Mouse (Mus musculus): ENCODE data around the gene Hist1h2af. TPM values are rescaled to one million over a fixed set of nuclear protein-coding genes. Genes with fewer than 3 reads are reported as not detected.
"Not testable (repeated sequence)": the region's sequence is repeated elsewhere in the genome, so short reads cannot be mapped to it uniquely, and the experiment has no call there.

Gene Hist1h2af
- polyA plus RNA-seq (2016; fragmentation: Nextera tagmentation; extraction: Ambion mirVana): 4.8 and 5.5 TPM in 2 replicates

DNA sequence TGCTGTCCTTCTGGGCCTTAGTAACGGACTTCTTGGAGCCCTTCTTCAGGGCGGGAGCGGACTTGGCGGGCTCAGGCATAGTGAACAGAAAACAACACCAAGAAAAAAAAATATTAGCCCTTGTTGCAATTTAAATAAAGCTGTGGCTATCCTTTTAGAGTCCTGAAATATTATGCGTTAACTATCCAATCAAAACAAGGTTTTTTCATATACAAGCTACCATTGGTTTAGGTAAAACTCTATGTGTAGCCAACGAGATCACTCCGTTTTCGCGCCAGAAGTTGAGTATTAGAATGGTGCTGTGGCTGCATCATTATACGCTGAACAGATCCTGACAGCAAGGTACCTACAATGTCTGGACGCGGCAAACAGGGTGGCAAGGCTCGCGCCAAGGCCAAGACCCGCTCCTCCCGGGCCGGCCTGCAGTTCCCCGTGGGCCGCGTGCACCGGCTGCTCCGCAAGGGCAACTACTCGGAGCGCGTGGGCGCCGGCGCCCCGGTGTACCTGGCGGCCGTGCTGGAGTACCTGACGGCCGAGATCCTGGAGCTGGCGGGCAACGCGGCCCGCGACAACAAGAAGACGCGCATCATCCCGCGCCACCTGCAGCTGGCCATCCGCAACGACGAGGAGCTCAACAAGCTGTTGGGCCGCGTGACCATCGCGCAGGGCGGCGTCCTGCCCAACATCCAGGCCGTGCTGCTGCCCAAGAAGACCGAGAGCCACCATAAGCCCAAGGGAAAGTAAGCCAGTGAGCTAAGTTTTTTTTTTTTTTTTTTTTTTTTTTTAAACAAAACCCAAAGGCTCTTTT, at the start of gene Hist1h2af:
Gene Hist1h2af (plus strand): TSS at position 347 of the 808 bp plus-strand sequence.
- H3K36me3 ChIP-seq (replicated peaks); H3K9me3 ChIP-seq; H3K27me3 ChIP-seq (replicated peaks; ENCODE audit: low read depth, poor library complexity, severe bottlenecking): not testable (repeated sequence)
- peak; percentile 84 for DNase-seq (ENCODE audit: low spot score)
- peaks cover 43% of the 10 kb centered on the region for H3K4me1 ChIP-seq
- under 1% methylated on average over 33 of the region's 53 CpGs for WGBS
- H3K27ac ChIP-seq (replicated peaks): peak within 1 kb of the TSS; percentile 94
- peak within 1 kb of the TSS; percentile 60 for H3K4me3 ChIP-seq

DNA sequence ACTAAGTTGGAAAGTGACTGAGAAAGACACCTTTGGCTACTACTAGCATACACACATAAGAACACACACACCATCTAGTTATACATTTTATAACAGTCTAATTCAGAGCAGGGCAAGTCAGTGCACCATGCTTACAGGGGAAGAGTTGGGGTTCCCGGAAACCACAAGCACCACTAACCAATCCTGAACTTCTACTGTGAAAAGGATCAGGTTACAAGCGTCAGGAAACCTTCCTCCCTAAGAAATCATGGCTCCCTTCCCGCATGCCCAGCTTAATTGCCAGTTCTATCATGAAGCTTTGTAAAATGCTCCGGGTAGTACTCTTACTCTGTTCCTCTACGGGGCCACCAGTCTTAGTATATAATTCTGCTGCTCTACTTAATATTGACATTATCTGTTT, 48.4 kb upstream of the Hist1h2af start:
- Histone ChIP-seq H3K27ac (replicated peaks) (no peak overlapping the region), H3K27me3 (replicated peaks; ENCODE audit: low read depth, poor library complexity, severe bottlenecking) (0 out of 2 replicates have a peak, but pooled peaks cover 8% of the 10 kb centered on the region), H3K36me3 (replicated peaks) (no peaks in the 10 kb centered on the region), H3K4me1 (peaks cover 21% of the 10 kb centered on the region), H3K9me3 (no peaks in the 10 kb centered on the region), H3K4me3 (no peak overlapping the region)
- WGBS: 46% methylated on average over 5 of the region's 5 CpGs
- DNase-seq (ENCODE audit: low spot score): no peak

DNA sequence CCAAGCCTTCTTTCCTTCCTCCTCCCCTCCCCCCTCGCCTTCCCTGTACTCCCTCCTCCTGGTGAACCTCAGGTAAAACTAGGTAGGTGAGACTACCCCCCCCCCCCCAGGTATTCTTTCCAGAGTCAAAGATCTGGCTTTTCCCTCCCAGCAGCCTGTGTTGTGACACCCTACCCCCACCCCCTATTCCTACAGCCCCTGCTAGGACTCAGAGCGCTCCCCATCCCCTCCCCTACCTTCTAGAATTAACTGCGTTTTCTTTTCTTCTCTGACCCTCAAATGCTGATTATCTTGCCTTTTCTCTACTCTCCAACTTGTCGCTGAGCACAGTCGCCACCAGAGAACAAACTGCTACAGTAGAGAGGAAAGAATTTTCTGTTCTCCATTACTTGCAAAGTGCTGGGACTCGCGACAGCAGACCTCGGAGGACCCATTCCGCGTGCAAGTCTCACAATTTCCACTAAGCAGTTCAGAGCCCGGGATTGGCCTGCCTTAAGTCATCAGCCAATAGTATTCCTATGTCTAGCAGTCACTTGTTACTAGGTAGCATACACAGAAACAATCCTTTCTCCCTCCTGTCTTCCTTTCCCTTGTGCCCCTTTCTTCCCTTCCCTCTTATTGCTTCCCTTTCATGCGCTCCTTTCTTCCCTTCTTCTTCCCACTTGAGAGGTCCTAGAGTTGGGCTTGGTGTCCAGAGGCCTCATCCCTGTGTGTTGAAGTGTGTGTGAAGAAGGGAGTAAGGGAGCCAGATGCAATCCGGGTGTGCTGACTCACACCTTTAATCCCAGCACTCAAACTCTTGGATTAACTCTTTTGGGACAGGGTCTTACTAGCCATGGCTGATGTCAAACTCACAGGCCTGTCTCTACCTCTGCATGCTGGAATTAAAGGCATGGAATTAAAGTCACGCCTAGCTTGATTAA, 45.0 kb upstream of the Hist1h2af start, which contains the start of gene Btn2a2:
Gene Btn2a2 (minus strand): TSS at position 458 of the 923 bp plus-strand sequence.
- no peaks in the 10 kb centered on the region for H3K36me3 ChIP-seq (replicated peaks)
- H3K4me3 ChIP-seq: peak within 1 kb of the TSS; percentile 59
- 5% methylated on average over 14 of the region's 14 CpGs for WGBS
- H3K27me3 ChIP-seq (replicated peaks; ENCODE audit: low read depth, poor library complexity, severe bottlenecking): peaks cover 16% of the 10 kb centered on the region
- peak; percentile 79 for DNase-seq (ENCODE audit: low spot score)
- H3K27ac ChIP-seq (replicated peaks): peak within 1 kb of the TSS; percentile 72
- H3K9me3 ChIP-seq: no peaks in the 10 kb centered on the region
- H3K4me1 ChIP-seq: peaks cover 25% of the 10 kb centered on the region

DNA sequence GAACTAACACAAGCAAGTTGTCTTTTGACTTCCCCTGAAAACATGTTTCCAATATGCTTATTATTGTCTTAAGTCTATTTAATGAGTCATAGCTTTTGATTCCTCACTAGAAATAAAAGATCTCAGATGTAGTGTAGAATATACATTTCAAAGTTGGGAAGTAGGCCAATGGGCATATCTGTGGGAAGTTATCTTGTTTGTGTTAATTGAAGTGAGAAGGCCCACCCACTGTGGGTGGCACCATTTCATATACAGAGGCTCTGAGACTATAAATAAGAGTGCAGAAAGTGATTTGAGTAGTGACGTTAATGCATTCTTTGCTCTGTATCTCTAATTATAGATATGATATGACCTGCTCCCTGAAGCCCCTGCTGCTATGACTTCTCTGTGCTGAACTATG, 42.8 kb upstream of the Hist1h2af start:
- H3K27ac ChIP-seq (replicated peaks): no peak overlapping the region
- 69% methylated on average over 1 of the region's 1 CpGs for WGBS
- DNase-seq (ENCODE audit: low spot score): no peak
- H3K36me3 ChIP-seq (replicated peaks): no peaks in the 10 kb centered on the region
- no peak overlapping the region for H3K4me3 ChIP-seq
- no peaks in the 10 kb centered on the region for H3K9me3 ChIP-seq
- peaks cover 16% of the 10 kb centered on the region for H3K27me3 ChIP-seq (replicated peaks; ENCODE audit: low read depth, poor library complexity, severe bottlenecking)
- H3K4me1 ChIP-seq: peaks cover 18% of the 10 kb centered on the region

DNA sequence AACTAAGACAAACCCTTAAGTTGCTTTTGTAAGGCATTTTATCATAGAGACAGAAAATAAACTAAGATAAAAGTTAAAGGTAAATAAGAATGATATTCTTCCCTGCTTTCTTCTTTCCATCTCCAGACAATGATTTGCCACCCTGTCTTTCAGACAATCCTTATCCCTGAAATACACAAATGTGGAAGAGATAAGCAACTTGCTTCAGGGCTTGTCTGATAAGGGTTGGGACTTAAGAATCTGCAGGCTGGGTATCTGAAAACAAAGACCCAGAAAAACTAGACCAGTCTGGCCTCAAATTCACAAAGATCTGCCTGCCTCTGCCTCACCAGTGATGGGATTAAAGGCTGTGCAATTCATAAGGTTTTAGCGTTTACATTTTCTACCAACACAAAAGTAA, 42.4 kb upstream of the Hist1h2af start:
- Histone ChIP-seq H3K27me3 (replicated peaks; ENCODE audit: low read depth, poor library complexity, severe bottlenecking) (peaks cover 16% of the 10 kb centered on the region), H3K9me3 (no peaks in the 10 kb centered on the region), H3K4me1 (peaks cover 18% of the 10 kb centered on the region), H3K27ac (replicated peaks) (no peak overlapping the region), H3K4me3 (no peak overlapping the region), H3K36me3 (replicated peaks) (no peaks in the 10 kb centered on the region)
- no peak for DNase-seq (ENCODE audit: low spot score)
- WGBS: 14% methylated on average over 1 of the region's 1 CpGs

DNA sequence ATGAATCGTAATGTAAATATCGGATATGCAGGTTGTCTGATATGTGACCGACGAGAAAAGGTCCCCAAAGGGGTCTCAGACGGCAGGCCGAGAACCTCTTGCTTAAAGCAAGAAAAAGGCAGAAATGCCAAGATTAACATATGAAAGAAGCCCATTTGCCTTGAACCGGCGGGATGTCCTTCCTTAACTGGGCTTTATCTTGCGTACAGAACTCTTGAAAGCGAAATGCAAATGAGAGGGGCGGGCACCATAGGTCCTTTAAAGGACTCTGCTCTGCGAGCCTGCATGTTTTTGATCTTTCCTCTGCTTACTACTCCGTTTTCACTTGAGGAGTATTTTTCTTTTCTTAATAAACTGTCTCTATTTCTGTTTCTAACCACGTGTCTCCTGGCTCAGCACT, 41.7 kb upstream of the Hist1h2af start:
- Histone ChIP-seq H3K4me3 (peak overlapping the region; percentile 51), H3K4me1 (peaks cover 19% of the 10 kb centered on the region), H3K36me3 (replicated peaks) (no peaks in the 10 kb centered on the region), H3K27me3 (replicated peaks; ENCODE audit: low read depth, poor library complexity, severe bottlenecking) (peaks cover 16% of the 10 kb centered on the region), H3K9me3 (no peaks in the 10 kb centered on the region), H3K27ac (replicated peaks) (no peak overlapping the region)
- WGBS: 6% methylated on average over 14 of the region's 14 CpGs
- no peak for DNase-seq (ENCODE audit: low spot score)

DNA sequence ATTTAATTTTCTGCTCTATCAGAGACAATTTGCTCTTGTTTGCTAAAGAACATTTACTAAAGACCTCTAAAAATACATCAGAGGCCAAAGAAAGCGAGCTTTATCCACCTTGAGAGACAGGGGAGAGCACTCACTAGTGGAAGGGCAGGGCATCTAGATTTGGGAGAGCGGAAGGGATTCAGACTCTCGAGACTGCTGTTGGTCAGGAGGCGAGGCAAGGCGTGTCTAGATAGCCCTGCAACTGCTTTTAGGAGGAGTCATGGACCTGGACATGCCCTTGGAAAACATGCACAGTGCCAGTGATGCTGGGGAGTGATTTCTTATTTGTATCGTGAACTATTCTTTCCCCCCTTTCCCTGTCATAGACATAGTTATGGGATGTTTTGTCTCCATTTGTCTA, 38.2 kb upstream of the Hist1h2af start:
- WGBS: 73% methylated on average over 6 of the region's 6 CpGs
- H3K27me3 ChIP-seq (replicated peaks; ENCODE audit: low read depth, poor library complexity, severe bottlenecking): peaks cover 8% of the 10 kb centered on the region

DNA sequence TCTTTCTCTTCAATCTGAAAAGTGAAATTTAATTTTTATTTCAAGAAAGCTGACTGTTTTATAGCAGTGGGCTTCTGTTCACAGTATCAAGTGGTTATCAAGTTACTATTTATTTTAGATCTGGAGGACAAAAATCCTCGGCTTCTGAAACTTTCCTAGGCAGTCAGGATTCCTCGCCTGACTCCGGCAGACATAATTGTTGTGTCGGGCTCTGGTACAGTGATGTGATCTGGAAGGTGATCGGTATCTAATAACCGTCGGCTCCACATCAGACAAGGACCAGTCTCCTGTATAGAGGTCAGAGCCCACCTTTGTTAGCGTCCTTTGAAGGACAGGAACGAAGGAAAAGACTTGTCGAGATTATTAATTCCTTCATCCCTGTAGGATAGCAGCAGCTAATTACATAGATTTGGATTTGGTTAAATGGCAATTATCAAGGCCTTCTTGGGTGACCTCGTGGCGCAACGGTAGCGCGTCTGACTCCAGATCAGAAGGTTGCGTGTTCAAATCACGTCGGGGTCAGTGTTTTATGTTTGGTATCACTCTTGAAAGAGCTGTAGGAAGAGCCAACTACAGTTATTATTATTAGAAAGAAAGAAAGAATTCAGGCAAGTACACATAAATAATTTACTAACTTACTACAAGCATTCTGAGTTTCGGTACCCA, 35.9 kb upstream of the Hist1h2af start:
- Histone ChIP-seq H3K27ac (replicated peaks) (no peak overlapping the region), H3K4me1 (peaks cover 41% of the 10 kb centered on the region), H3K27me3 (replicated peaks; ENCODE audit: low read depth, poor library complexity, severe bottlenecking) (peaks cover 2% of the 10 kb centered on the region), H3K36me3 (replicated peaks) (no peaks in the 10 kb centered on the region), H3K9me3 (no peaks in the 10 kb centered on the region), H3K4me3 (peak overlapping the region; percentile 56)
- DNase-seq (ENCODE audit: low spot score): peak; percentile 76
- under 1% methylated on average over 19 of the region's 19 CpGs for WGBS

More for the DNA sequence above, 38.2 kb upstream of the Hist1h2af start:
- Histone ChIP-seq H3K27ac (replicated peaks) (no peak overlapping the region), H3K36me3 (replicated peaks) (no peaks in the 10 kb centered on the region), H3K4me1 (peaks cover 32% of the 10 kb centered on the region), H3K9me3 (no peaks in the 10 kb centered on the region), H3K4me3 (no peak overlapping the region)
- no peak for DNase-seq (ENCODE audit: low spot score)

DNA sequence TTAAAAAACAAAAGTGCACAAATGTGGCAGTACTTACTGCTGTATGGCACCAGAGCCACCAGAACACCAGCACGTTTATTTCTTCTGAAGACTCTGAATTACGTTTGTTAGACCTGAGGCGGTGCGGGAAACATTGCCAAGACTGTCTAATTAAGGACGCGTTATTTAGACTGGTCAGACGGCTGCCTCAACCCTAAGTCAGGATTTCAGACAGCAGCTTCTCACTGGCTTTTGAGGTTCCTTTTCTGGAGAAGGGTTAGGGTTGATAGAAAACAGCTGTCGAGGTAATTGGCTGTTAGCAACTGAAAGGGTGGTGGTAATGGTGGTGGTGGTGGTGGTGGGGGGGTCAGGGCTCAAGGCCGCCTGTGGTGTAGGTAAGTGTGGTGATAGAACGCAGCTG, 35.1 kb upstream of the Hist1h2af start:
- H3K9me3 ChIP-seq: no peaks in the 10 kb centered on the region
- H3K4me3 ChIP-seq: peak overlapping the region; percentile 56
- 3% methylated on average over 10 of the region's 10 CpGs for WGBS
- H3K27me3 ChIP-seq (replicated peaks; ENCODE audit: low read depth, poor library complexity, severe bottlenecking): no peaks in the 10 kb centered on the region
- H3K27ac ChIP-seq (replicated peaks): peak overlapping the region; percentile 44
- peaks cover 45% of the 10 kb centered on the region for H3K4me1 ChIP-seq
- DNase-seq (ENCODE audit: low spot score): peak; percentile 68
- H3K36me3 ChIP-seq (replicated peaks): no peaks in the 10 kb centered on the region

DNA sequence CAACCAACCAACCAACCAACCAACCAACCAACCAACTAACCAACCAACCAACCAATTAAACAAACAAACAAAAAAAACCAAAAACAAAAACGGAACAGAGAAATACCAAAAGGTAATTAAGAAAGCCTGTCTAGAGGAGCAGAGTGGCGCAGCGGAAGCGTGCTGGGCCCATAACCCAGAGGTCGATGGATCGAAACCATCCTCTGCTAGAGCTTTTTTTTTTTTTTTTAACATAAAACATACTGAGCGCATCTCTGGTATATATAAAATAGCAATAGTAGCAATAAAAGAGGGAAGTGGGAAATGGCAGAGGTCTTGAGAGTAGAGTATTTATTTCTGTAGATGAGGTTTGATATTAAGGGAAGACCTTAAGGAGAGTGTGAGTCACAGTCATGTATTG, 33.8 kb upstream of the Hist1h2af start:
- Histone ChIP-seq H3K9me3 (no peaks in the 10 kb centered on the region), H3K4me1 (peaks cover 53% of the 10 kb centered on the region), H3K27ac (replicated peaks) (no peak overlapping the region), H3K36me3 (replicated peaks) (no peaks in the 10 kb centered on the region), H3K27me3 (replicated peaks; ENCODE audit: low read depth, poor library complexity, severe bottlenecking) (no peaks in the 10 kb centered on the region), H3K4me3 (peak overlapping the region; percentile 56)
- peak; percentile 19 for DNase-seq (ENCODE audit: low spot score)
- WGBS: 2% methylated on average over 7 of the region's 7 CpGs

DNA sequence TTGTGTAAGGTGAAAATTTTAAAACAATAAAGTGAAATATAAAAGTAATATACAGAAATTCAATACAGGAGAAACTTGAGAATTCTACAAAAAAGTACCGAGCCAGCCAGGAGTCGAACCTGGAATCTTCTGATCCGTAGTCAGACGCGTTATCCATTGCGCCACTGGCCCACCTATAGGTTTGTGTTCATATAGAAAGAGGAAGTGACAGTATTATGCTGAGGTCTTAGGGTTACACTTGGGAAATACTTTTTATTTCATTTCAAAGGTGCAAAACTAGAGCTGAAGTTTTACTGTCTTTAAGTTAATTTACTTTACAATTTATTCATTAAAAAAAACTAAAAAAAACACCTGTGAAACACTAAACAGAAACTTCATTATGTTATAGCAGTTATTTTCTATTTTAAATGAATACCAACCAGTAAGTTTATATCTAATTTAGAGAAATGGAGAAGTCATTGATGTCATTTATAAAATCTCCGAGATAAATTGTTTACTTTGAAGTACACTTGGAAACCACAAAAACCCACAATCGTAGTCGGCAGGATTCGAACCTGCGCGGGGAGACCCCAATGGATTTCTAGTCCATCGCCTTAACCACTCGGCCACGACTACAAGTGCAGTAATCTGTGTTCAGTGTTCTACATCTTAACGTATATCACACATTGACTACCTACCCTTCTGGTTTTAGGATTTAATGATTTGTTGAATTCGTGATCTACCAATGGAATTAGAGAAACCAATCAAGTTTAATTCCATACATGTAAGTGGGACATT, 33.1 kb upstream of the Hist1h2af start:
- Histone ChIP-seq H3K4me3 (peak overlapping the region; percentile 56), H3K9me3 (no peaks in the 10 kb centered on the region), H3K27ac (replicated peaks) (no peak overlapping the region), H3K36me3 (replicated peaks) (no peaks in the 10 kb centered on the region), H3K27me3 (replicated peaks; ENCODE audit: low read depth, poor library complexity, severe bottlenecking) (no peaks in the 10 kb centered on the region), H3K4me1 (peaks cover 60% of the 10 kb centered on the region)
- DNase-seq (ENCODE audit: low spot score): peak; percentile 87
- under 1% methylated on average over 17 of the region's 17 CpGs for WGBS

All from embryonic facial prominence, embryonic 10.5 days (tissue).